19 mouse cellular contexts compared by ENCODE assay signal in genomic region chr11:53758033-53758432, GRCm38 (mm10). TPM values are rescaled to one million over a fixed set of nuclear protein-coding genes. Genes with fewer than 3 reads are reported as not detected.
DNase-seq lines count a peak whose midpoint lies in the region; ATAC-seq and TF ChIP-seq lines count a peak whose summit lies in the region.
"Not testable (repeated sequence)": the region's sequence is repeated elsewhere in the genome, so short reads cannot be mapped to it uniquely, and the experiment has no call there.
"Had no signal": no experiment of that assay in that cellular context is flagged by ENCODE, and none has a peak within 500 bp of the region (broad histone marks: within the 10 kb centered on the region; RNA-seq: fewer than 3 reads in every experiment).

No protein-coding gene starts in this region.

- not testable (repeated sequence) for H3K9ac ChIP-seq in CH12.LX (ENCODE audit: insufficient read depth, low read depth); forebrain, postnatal 0 days; hindbrain, postnatal 0 days (replicated peaks; ENCODE audit: low read length)

- TF ChIP-seq CTCF in CH12.LX (conservative IDR thresholded peaks at IDR 0.05 in 1 of 2, IDR thresholded peaks at IDR 0.05 in 1 of 2; ENCODE audit: low read depth in 2 of 2, low read length in 2 of 2), result peak in 1 of 2 experiments; percentile 85; a peak in 3 of 4 replicates
- TF ChIP-seq CTCF in forebrain, postnatal 0 days (IDR thresholded peaks at IDR 0.05; ENCODE audit: low read depth), result 0 out of 2 replicates have a peak, but pooled peaks have one; percentile 29
- TF ChIP-seq CTCF in hindbrain, postnatal 0 days (IDR thresholded peaks at IDR 0.05; ENCODE audit: low read depth), result peak; percentile 42
- TF ChIP-seq CTCF in layer of hippocampus, adult 2 months (conservative IDR thresholded peaks at IDR 0.05), result peak; percentile 67

- not testable (repeated sequence) for H3K36me3 ChIP-seq in CH12.LX (replicated peaks in 1 of 2; ENCODE audit: control insufficient read depth in 1 of 2, insufficient read depth in 1 of 2, low read length in 1 of 2); forebrain, postnatal 0 days (ENCODE audit: insufficient read depth); hindbrain, postnatal 0 days (ENCODE audit: insufficient read depth, low read length)

- in situ Hi-C loops in CH12.LX (cut with MboI; ENCODE audit: low pct_ligation_motif_present, low pct_unique_long_range_greater_than_20kb, low sequenced_read_pairs), result not testable (repeated sequence)

- TF ChIP-seq EP300 in CH12.LX (IDR thresholded peaks at IDR 0.05; ENCODE audit: low read length), result not testable (repeated sequence)

- not testable (repeated sequence) for H3K27ac ChIP-seq in CH12.LX (ENCODE audit: insufficient read depth, low read depth); forebrain, postnatal 0 days (ENCODE audit: low read depth, low read length); hindbrain, postnatal 0 days; layer of hippocampus, adult 2 months

- not testable (repeated sequence) for H3K27me3 ChIP-seq in CH12.LX (replicated peaks); forebrain, postnatal 0 days (ENCODE audit: insufficient read depth, low read length); hindbrain, postnatal 0 days (ENCODE audit: insufficient read depth, low read length)

- 74% methylated on average over 8 of the region's 9 CpGs for WGBS in forebrain, postnatal 0 days
- 88% methylated on average over 9 of the region's 9 CpGs for WGBS in hindbrain, postnatal 0 days

- H3K4me2 ChIP-seq in CH12.LX (ENCODE audit: insufficient read depth, low read depth, poor library complexity, severe bottlenecking); forebrain, postnatal 0 days (ENCODE audit: low read depth); hindbrain, postnatal 0 days (ENCODE audit: low read depth, low read length): not testable (repeated sequence)

- TF ChIP-seq RAD21 in CH12.LX (IDR thresholded peaks at IDR 0.05; ENCODE audit: low read depth, low read length), result peak; percentile 79

- not testable (repeated sequence) for DNase-seq in CH12.LX (ENCODE audit: extremely low read depth); forebrain, postnatal 0 days; hindbrain, postnatal 0 days (ENCODE audit: low spot score); layer of hippocampus, adult 2 months (ENCODE audit: low spot score in 2 of 2)
- DNase-seq in adrenal gland, postnatal 14 days, result peak; percentile 50
- DNase-seq in lung, postnatal 10 days, result peak; percentile 66
- DNase-seq in thymus, postnatal 14 days, result peak; percentile 43

- not testable (repeated sequence) for TF ChIP-seq POLR2A in CH12.LX (IDR thresholded peaks at IDR 0.05; ENCODE audit: low read depth, low read length)

- H3K4me3 ChIP-seq in CH12.LX (replicated peaks in 1 of 3; ENCODE audit: low read depth in 2 of 3, low read length in 2 of 3, poor library complexity in 1 of 3); forebrain, postnatal 0 days (ENCODE audit: low read depth, low read length); hindbrain, postnatal 0 days (ENCODE audit: low read length); layer of hippocampus, adult 2 months: not testable (repeated sequence)

- ATAC-seq in forebrain, postnatal 0 days; hindbrain, postnatal 0 days: not testable (repeated sequence)
- peak; percentile 48 for ATAC-seq in neutrophil, adult 5-6 weeks (ENCODE audit: extremely low read depth, insufficient number of reproducible peaks, low FRiP score, poor library complexity, severe bottlenecking)

- not testable (repeated sequence) for H3K79me2 ChIP-seq in CH12.LX (replicated peaks; ENCODE audit: control insufficient read depth, extremely low read depth, insufficient read depth, poor library complexity, severe bottlenecking)

- peaks cover 22 to 51% of the 10 kb centered on the region in 2 experiments for H3K4me1 ChIP-seq in CH12.LX (ENCODE audit: control insufficient read depth in 1 of 2, insufficient read depth in 2 of 2)
- H3K4me1 ChIP-seq in forebrain, postnatal 0 days (ENCODE audit: insufficient read depth), result not testable (repeated sequence)
- peaks cover 20% of the 10 kb centered on the region for H3K4me1 ChIP-seq in hindbrain, postnatal 0 days (ENCODE audit: insufficient read depth, low read length)

- dilution Hi-C loops in CH12.LX (cut with MboI; ENCODE audit: extremely low pct_ligation_motif_present, extremely low pct_unique_long_range_greater_than_20kb, low sequenced_read_pairs), result not testable (repeated sequence)

- not testable (repeated sequence) for H3K9me3 ChIP-seq in CH12.LX (replicated peaks; ENCODE audit: low read length); forebrain, postnatal 0 days (ENCODE audit: low read length); hindbrain, postnatal 0 days (ENCODE audit: low read length)

TF ChIP-seq in CH12.LX, 34 proteins besides CTCF, POLR2A, EP300 and RAD21:
- TF ChIP-seq NELFE (IDR thresholded peaks at IDR 0.05; ENCODE audit: low read depth, low read length), result peak; percentile 36; the same call in 1 of the 2 replicates
- 0 out of 2 replicates have a peak, but pooled peaks have one; percentile 41 for TF ChIP-seq MXI1 (IDR thresholded peaks at IDR 0.05; ENCODE audit: low read depth, low read length)
- peak; percentile 67; the same call in 1 of the 2 replicates for TF ChIP-seq MAZ (IDR thresholded peaks at IDR 0.05; ENCODE audit: low read depth, low read length)
- TF ChIP-seq NRF1 (IDR thresholded peaks at IDR 0.05; ENCODE audit: low read depth, low read length), result peak; percentile 6; the same call in 1 of the 2 replicates
- peak; percentile 91 for TF ChIP-seq ZNF384 (IDR thresholded peaks at IDR 0.05; ENCODE audit: low read depth, low read length)
- TF ChIP-seq IRF4 (IDR thresholded peaks at IDR 0.05; ENCODE audit: low read depth, low read length), result 0 out of 2 replicates have a peak, but pooled peaks have one; percentile 18
- TF ChIP-seq SMC3 (IDR thresholded peaks at IDR 0.05; ENCODE audit: low read depth, low read length), result peak; percentile 83
- peak; percentile 49 for TF ChIP-seq ZC3H11A (IDR thresholded peaks at IDR 0.05; ENCODE audit: low read depth, low read length)

RNA-seq across cellular contexts. Expression of gene Irf1, which starts 11.8 kb away (rescaled TPM):
- total RNA-seq in CH12.LX (2012; rRNA removed) (46.4 and 64.9 TPM in 2 replicates), CH12.LX (2014; rRNA removed) (19.8 and 23.6 TPM in 2 replicates)
- 17.8 and 18.2 TPM in 2 replicates for polyA plus RNA-seq in CH12.LX (2012; ENCODE audit: insufficient read length, low read depth)
- 19.6 and 32.7 TPM in 2 replicates for total RNA-seq in adrenal gland, postnatal 14 days (2021)
- 3.1 and 3.7 TPM in 2 replicates for total RNA-seq in forebrain, postnatal 0 days (2014; rRNA removed)
- polyA plus RNA-seq in forebrain, postnatal 0 days (2015; fragmentation: Nextera tagmentation; extraction: Ambion mirVana), result 3.2 and 4.0 TPM in 2 replicates
- total RNA-seq in hindbrain, postnatal 0 days (2014; rRNA removed), result 3.3 and 8.5 TPM in 2 replicates
- 3.7 and 4.4 TPM in 2 replicates for polyA plus RNA-seq in hindbrain, postnatal 0 days (2015; fragmentation: Nextera tagmentation; extraction: Ambion mirVana)
- 10 to 100 TPM in 1 of 2 experiments, 1 to 10 TPM in 1; 9.0 to 12.4 TPM for total RNA-seq in layer of hippocampus, adult 2 months (2021)
- 358 and 383 TPM in 2 replicates for total RNA-seq in neutrophil, adult 5-6 weeks (2017)

RNA-seq across cellular contexts. Expression of gene Gm17334, which starts 15.0 kb away (rescaled TPM):
- total RNA-seq in CH12.LX (2012; rRNA removed), result 0.71 and 0.72 TPM in 2 replicates
- not detected in 2 replicates for total RNA-seq in CH12.LX (2014; rRNA removed)
- polyA plus RNA-seq in CH12.LX (2012; ENCODE audit: insufficient read length, low read depth), result 0.47 and 0.57 TPM in 2 replicates
- 0.37 and 0.41 TPM in 2 replicates for total RNA-seq in adrenal gland, postnatal 14 days (2021)
- total RNA-seq in forebrain, postnatal 0 days (2014; rRNA removed), result 1.5 TPM in 1 of 2 replicates, not detected in the other
- not detected in 2 replicates for polyA plus RNA-seq in forebrain, postnatal 0 days (2015; fragmentation: Nextera tagmentation; extraction: Ambion mirVana)
- not detected in 2 replicates for total RNA-seq in hindbrain, postnatal 0 days (2014; rRNA removed)
- not detected in 2 replicates for polyA plus RNA-seq in hindbrain, postnatal 0 days (2015; fragmentation: Nextera tagmentation; extraction: Ambion mirVana)
- total RNA-seq in layer of hippocampus, adult 2 months (2021), result 1 to 10 TPM; 1.1 to 1.6 TPM
- 1.2 TPM in 1 of 2 replicates, not detected in the other for total RNA-seq in neutrophil, adult 5-6 weeks (2017)
- total RNA-seq: left cerebral cortex, postnatal 4 days had no signal
- polyA plus RNA-seq: embryonic facial prominence, embryonic 13.5 days; forebrain, embryonic 10.5 days; hindbrain, embryonic 12.5 days; midbrain, embryonic 15.5 days; neural tube, embryonic 13.5 days had no signal

RNA-seq across cellular contexts. Expression of gene Il5, which starts 37.4 kb away (rescaled TPM):
- total RNA-seq in CH12.LX (2012; rRNA removed) (not detected in 2 replicates), CH12.LX (2014; rRNA removed) (not detected in 2 replicates)
- not detected in 2 replicates for polyA plus RNA-seq in CH12.LX (2012; ENCODE audit: insufficient read length, low read depth)
- total RNA-seq in adrenal gland, postnatal 14 days (2021), result not detected in 2 replicates
- 0.23 and 0.29 TPM in 2 replicates for total RNA-seq in forebrain, postnatal 0 days (2014; rRNA removed)
- 0.10 and 0.18 TPM in 2 replicates for polyA plus RNA-seq in forebrain, postnatal 0 days (2015; fragmentation: Nextera tagmentation; extraction: Ambion mirVana)
- total RNA-seq in hindbrain, postnatal 0 days (2014; rRNA removed), result 0.11 TPM in 1 of 2 replicates, not detected in the other
- polyA plus RNA-seq in hindbrain, postnatal 0 days (2015; fragmentation: Nextera tagmentation; extraction: Ambion mirVana), result 0.15 TPM in 1 of 2 replicates, not detected in the other
- not detected for total RNA-seq in layer of hippocampus, adult 2 months (2021)
- total RNA-seq in neutrophil, adult 5-6 weeks (2017), result not detected in 2 replicates
- total RNA-seq: gastrocnemius, postnatal 4 days; layer of hippocampus, postnatal 36 days; left cerebral cortex, postnatal 4 days had no signal
- polyA plus RNA-seq: embryonic facial prominence, embryonic 13.5 days; heart, embryonic 16.5 days; hindbrain, embryonic 12.5 days; liver, embryonic 12.5 days; midbrain, embryonic 15.5 days; neural tube, embryonic 13.5 days; stomach, embryonic 15.5 days had no signal

RNA-seq across cellular contexts. Expression of gene Rad50, which starts 50.9 kb away (rescaled TPM):
- total RNA-seq in CH12.LX (2012; rRNA removed) (45.3 and 48.2 TPM in 2 replicates), CH12.LX (2014; rRNA removed) (36.0 and 39.6 TPM in 2 replicates)
- 53.6 and 55.2 TPM in 2 replicates for polyA plus RNA-seq in CH12.LX (2012; ENCODE audit: insufficient read length, low read depth)
- total RNA-seq in adrenal gland, postnatal 14 days (2021), result 15.8 and 17.7 TPM in 2 replicates
- 7.1 and 9.2 TPM in 2 replicates for total RNA-seq in forebrain, postnatal 0 days (2014; rRNA removed)
- 8.6 and 11.8 TPM in 2 replicates for polyA plus RNA-seq in forebrain, postnatal 0 days (2015; fragmentation: Nextera tagmentation; extraction: Ambion mirVana)
- 4.1 and 4.2 TPM in 2 replicates for total RNA-seq in hindbrain, postnatal 0 days (2014; rRNA removed)
- 11.7 and 12.8 TPM in 2 replicates for polyA plus RNA-seq in hindbrain, postnatal 0 days (2015; fragmentation: Nextera tagmentation; extraction: Ambion mirVana)
- 10 to 100 TPM; 13.0 to 13.7 TPM for total RNA-seq in layer of hippocampus, adult 2 months (2021)
- total RNA-seq in neutrophil, adult 5-6 weeks (2017), result 36.7 and 43.1 TPM in 2 replicates
